ENCODE assay signal across 23 mouse cellular contexts in the genomic region with DNA sequence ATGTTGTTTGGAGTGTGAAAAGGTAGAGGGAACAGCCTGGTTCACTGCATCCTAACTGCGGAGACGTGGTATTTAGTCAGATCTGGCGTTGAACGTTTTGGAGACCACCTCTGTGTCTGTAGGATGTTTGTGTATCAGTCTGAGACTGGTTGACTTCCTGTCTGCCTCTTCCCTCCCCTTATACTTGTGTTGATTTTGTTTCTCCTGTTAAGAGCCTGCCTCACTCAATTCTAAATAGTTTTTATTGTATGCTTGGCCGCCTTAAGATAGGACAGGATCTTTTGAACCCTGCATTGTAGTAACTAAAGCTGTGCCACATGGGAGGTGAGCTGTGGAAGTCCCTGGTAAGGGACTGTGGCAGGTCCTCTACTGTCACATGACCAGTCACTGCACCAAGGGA. TPM values are rescaled to one million over a fixed set of nuclear protein-coding genes. Genes with fewer than 3 reads are reported as not detected.
DNase-seq lines count a peak whose midpoint lies in the region; ATAC-seq and TF ChIP-seq lines count a peak whose summit lies in the region.
"Had no signal": no experiment of that assay in that cellular context is flagged by ENCODE, and none has a peak within 500 bp of the region (broad histone marks: within the 10 kb centered on the region; RNA-seq: fewer than 3 reads in every experiment).

No protein-coding gene starts in this region.

- no peak overlapping the region for H3K4me3 ChIP-seq in kidney, embryonic 15.5 days (replicated peaks)
- no peak overlapping the region for H3K4me3 ChIP-seq in thymus, adult 2 months (ENCODE audit: control insufficient read depth, insufficient read depth, low read length)
- no peak overlapping the region for H3K4me3 ChIP-seq in intestine, postnatal 0 days (ENCODE audit: low read depth, low read length)
- H3K4me3 ChIP-seq: limb, embryonic 13.5 days; midbrain, embryonic 15.5 days had no signal

- H3K27ac ChIP-seq in kidney, embryonic 15.5 days = 0 out of 2 replicates have a peak overlapping the region, but pooled peaks have one; percentile 15
- H3K27ac ChIP-seq in thymus, adult 2 months (ENCODE audit: control insufficient read depth, insufficient read depth, low read length) = peak overlapping the region; percentile 85
- H3K27ac ChIP-seq in intestine, postnatal 0 days (ENCODE audit: low read depth, low read length) = peak overlapping the region; percentile 24; the same call in 1 of the 2 replicates
- H3K27ac ChIP-seq: limb, embryonic 13.5 days; midbrain, embryonic 15.5 days; stomach, postnatal 0 days had no signal

- no peak overlapping the region for H3K9ac ChIP-seq in kidney, embryonic 15.5 days
- H3K9ac ChIP-seq in intestine, postnatal 0 days (ENCODE audit: low read depth, low read length) = no peak overlapping the region
- H3K9ac ChIP-seq: limb, embryonic 13.5 days; lung, embryonic 14.5 days; midbrain, embryonic 15.5 days had no signal

- no peaks in the 10 kb centered on the region for H3K9me3 ChIP-seq in kidney, embryonic 15.5 days (replicated peaks)
- H3K9me3 ChIP-seq in intestine, postnatal 0 days (ENCODE audit: control insufficient read depth) = no peaks in the 10 kb centered on the region
- H3K9me3 ChIP-seq: G1E; limb, embryonic 13.5 days; midbrain, embryonic 15.5 days had no signal

- WGBS in kidney, embryonic 15.5 days = 38% methylated on average over 5 of the region's 5 CpGs
- WGBS in thymus, adult 2 months = 17% methylated on average over 5 of the region's 5 CpGs
- WGBS in intestine, postnatal 0 days = 38% methylated on average over 5 of the region's 5 CpGs

- DNase-seq in kidney, adult 9 months = no peak
- DNase-seq in thymus, adult 2 months = no peak
- DNase-seq in thymus, postnatal 10 days (ENCODE audit: low spot score in 2 of 2) = no peak
- no peak for DNase-seq in left cerebral cortex, postnatal 14 days (ENCODE audit: low spot score in 2 of 2)
- DNase-seq: adrenal gland, adult 2 months; B cell, adult 2 months; cerebellum, adult 11 months; cerebellum, postnatal 25 days; heart, postnatal 36 days; kidney, postnatal 14 days; lung, embryonic 14.5 days; spleen, adult 18-20 months; thymus, postnatal 4 days had no signal

- H3K4me2 ChIP-seq in kidney, embryonic 15.5 days = no peak overlapping the region
- H3K4me2 ChIP-seq in intestine, postnatal 0 days (replicated peaks; ENCODE audit: low read depth) = no peak overlapping the region
- H3K4me2 ChIP-seq: heart, embryonic 11.5 days; limb, embryonic 13.5 days; lung, embryonic 14.5 days; midbrain, embryonic 15.5 days had no signal

- H3K36me3 ChIP-seq in kidney, embryonic 15.5 days = no peaks in the 10 kb centered on the region
- no peaks in the 10 kb centered on the region for H3K36me3 ChIP-seq in thymus, adult 2 months (ENCODE audit: control insufficient read depth, insufficient read depth, low read length)
- no peaks in the 10 kb centered on the region; the same call in 1 of the 2 replicates for H3K36me3 ChIP-seq in intestine, postnatal 0 days (ENCODE audit: control insufficient read depth, insufficient read depth)
- H3K36me3 ChIP-seq: limb, embryonic 13.5 days; midbrain, embryonic 15.5 days had no signal

- peaks cover 53% of the 10 kb centered on the region for H3K4me1 ChIP-seq in kidney, embryonic 15.5 days
- H3K4me1 ChIP-seq in thymus, adult 2 months (replicated peaks; ENCODE audit: control insufficient read depth, insufficient read depth, low read length) = peaks cover 64% of the 10 kb centered on the region
- peaks cover 25% of the 10 kb centered on the region for H3K4me1 ChIP-seq in intestine, postnatal 0 days (replicated peaks; ENCODE audit: control insufficient read depth, insufficient read depth, low read length)

- no peak for TF ChIP-seq POLR2A in thymus, adult 2 months (IDR thresholded peaks at IDR 0.05; ENCODE audit: control insufficient read depth, extremely low read depth, insufficient read depth, low read length, poor library complexity)

- ATAC-seq in kidney, embryonic 15.5 days (replicated peaks; ENCODE audit: low FRiP score) = no peak
- peak; percentile 28; the same call in 1 of the 2 replicates for ATAC-seq in intestine, postnatal 0 days
- no peak for ATAC-seq in megakaryocyte progenitor cell, adult 5-6 weeks (replicated peaks; ENCODE audit: poor library complexity)
- ATAC-seq: forebrain, embryonic 14.5 days; hindbrain, embryonic 16.5 days; midbrain, embryonic 15.5 days had no signal

- no peaks in the 10 kb centered on the region for H3K27me3 ChIP-seq in kidney, embryonic 15.5 days
- no peaks in the 10 kb centered on the region for H3K27me3 ChIP-seq in thymus, adult 2 months (ENCODE audit: control insufficient read depth, insufficient read depth, low read length)
- no peaks in the 10 kb centered on the region for H3K27me3 ChIP-seq in intestine, postnatal 0 days (replicated peaks; ENCODE audit: control insufficient read depth, insufficient read depth, low read length)
- H3K27me3 ChIP-seq: limb, embryonic 13.5 days; midbrain, embryonic 15.5 days had no signal

- no peak for TF ChIP-seq CTCF in thymus, adult 2 months (IDR thresholded peaks at IDR 0.05; ENCODE audit: borderline replicate concordance, control insufficient read depth, extremely low read depth, insufficient read depth, low read length, poor library complexity)
- TF ChIP-seq CTCF in intestine, postnatal 0 days (IDR thresholded peaks at IDR 0.05; ENCODE audit: low read depth) = no peak

- intact Hi-C loops in left cerebral cortex, postnatal 14 days (cut with DNase I) = no loop called here

RNA-seq across cellular contexts. Expression of gene Bach1, which starts 10.4 kb away (rescaled TPM):
- 11.0 and 13.6 TPM in 2 replicates for polyA plus RNA-seq in kidney, embryonic 15.5 days (2015; fragmentation: Nextera tagmentation; extraction: Ambion mirVana)
- polyA plus RNA-seq in thymus, adult 2 months (2012; rRNA removed) = 40.2 and 45.4 TPM in 2 replicates
- polyA plus RNA-seq in intestine, postnatal 0 days (2015; fragmentation: Nextera tagmentation; extraction: Ambion mirVana) = 21.3 and 22.8 TPM in 2 replicates
- total RNA-seq in left cerebral cortex, postnatal 14 days (2021) = 10 to 100 TPM; 14.0 to 14.2 TPM
- 15.9 and 16.7 TPM in 2 replicates for total RNA-seq in megakaryocyte progenitor cell, adult 5-6 weeks (2015)
- total RNA-seq in megakaryocyte progenitor cell, adult 5-6 weeks (2017) = 27.2 and 32.9 TPM in 2 replicates

Comparison
In these comparisons a context has a peak if more than half of its experiments do, and no peak if none do; other contexts are left out.
1. H3K27ac ChIP-seq: peak in every context shown above with its lines; median percentile 85 in thymus, adult 2 months; 24 in intestine, postnatal 0 days; 15 in kidney, embryonic 15.5 days.